Mouse (Mus musculus): ENCODE results near the gene Pde4b.
"Not testable (repeated sequence)": the region's sequence is repeated elsewhere in the genome, so short reads cannot be mapped to it uniquely, and the experiment has no call there.

The Pde4b gene

GRCm38 (mm10) chr4:102478104-102478503 is 390.8 kb downstream of the Pde4b start:
- no peak for DNase-seq (ENCODE audit: low read depth, low spot score)

GRCm38 (mm10) chr4:102478860-102479259 is 391.5 kb downstream of the Pde4b start:
- DNase-seq (ENCODE audit: low read depth, low spot score), result no peak

GRCm38 (mm10) chr4:102480830-102481484 is 393.6 kb downstream of the Pde4b start:
- DNase-seq (ENCODE audit: low read depth, low spot score), result no peak

GRCm38 (mm10) chr4:102483354-102484018 is 396.1 kb downstream of the Pde4b start:
- no peak for DNase-seq (ENCODE audit: low read depth, low spot score)

- no peak for DNase-seq (ENCODE audit: low read depth, low spot score)
Observed at GRCm38 (mm10) chr4:102484738-102485137, 397.4 kb downstream of the Pde4b start.

- no peak for DNase-seq (ENCODE audit: low read depth, low spot score)
Observed at GRCm38 (mm10) chr4:102486134-102486920, 399.0 kb downstream of the Pde4b start.

GRCm38 (mm10) chr4:102486921-102487240 is 399.5 kb downstream of the Pde4b start:
- no peak for DNase-seq (ENCODE audit: low read depth, low spot score)

- no peak for DNase-seq (ENCODE audit: low read depth, low spot score)
Observed at GRCm38 (mm10) chr4:102488000-102488399, 400.7 kb downstream of the Pde4b start.

- no peak for DNase-seq (ENCODE audit: low read depth, low spot score)
Observed at GRCm38 (mm10) chr4:102491468-102492123, 404.3 kb downstream of the Pde4b start.

- no peak for DNase-seq (ENCODE audit: low read depth, low spot score)
Observed at GRCm38 (mm10) chr4:102492911-102493310, 405.6 kb downstream of the Pde4b start.

GRCm38 (mm10) chr4:102493342-102494128 is 406.2 kb downstream of the Pde4b start:
- DNase-seq (ENCODE audit: low read depth, low spot score), result peak; percentile 61

- DNase-seq (ENCODE audit: low read depth, low spot score), result not testable (repeated sequence)
Observed at GRCm38 (mm10) chr4:102494203-102494602, 406.9 kb downstream of the Pde4b start.

GRCm38 (mm10) chr4:102495001-102495400 is 407.7 kb downstream of the Pde4b start:
- no peak for DNase-seq (ENCODE audit: low read depth, low spot score)

GRCm38 (mm10) chr4:102495474-102495873 is 408.1 kb downstream of the Pde4b start:
- DNase-seq (ENCODE audit: low read depth, low spot score), result no peak

GRCm38 (mm10) chr4:102496269-102497177 is 409.2 kb downstream of the Pde4b start:
- no peak for DNase-seq (ENCODE audit: low read depth, low spot score)

GRCm38 (mm10) chr4:102497221-102497620 is 409.9 kb downstream of the Pde4b start:
- no peak for DNase-seq (ENCODE audit: low read depth, low spot score)

- no peak for DNase-seq (ENCODE audit: low read depth, low spot score)
Observed at GRCm38 (mm10) chr4:102498169-102498919, 411.0 kb downstream of the Pde4b start.

GRCm38 (mm10) chr4:102498920-102499316 is 411.6 kb downstream of the Pde4b start:
- no peak for DNase-seq (ENCODE audit: low read depth, low spot score)

GRCm38 (mm10) chr4:102505714-102506113 is 418.4 kb downstream of the Pde4b start:
- no peak for DNase-seq (ENCODE audit: low read depth, low spot score)

Measured in retina, adult 2 months (tissue).